Mouse (Mus musculus) ovary, postnatal 10 days (tissue): Measurements from ENCODE around the gene Pkd1l1.

ENCODE experiments used
- DNase-seq: peaks from one replicate; pipeline ENCODE4 v3.0.0; 2022; ENCODE audit warnings: low spot score

Gene Pkd1l1

GRCm38 (mm10) chr11:8973166-8973565 lies at the start of gene Pkd1l1:
Gene Pkd1l1, minus strand, starts transcription at chr11:8973266.
- DNase-seq: no peak

GRCm38 (mm10) chr11:9020207-9020606 lies 47.1 kb upstream of the Pkd1l1 start:
- DNase-seq: no peak

GRCm38 (mm10) chr11:9018491-9019267 lies 45.6 kb upstream of the Pkd1l1 start:
- DNase-seq: no peak

- no peak for DNase-seq
Observed at GRCm38 (mm10) chr11:9014740-9015139, 41.7 kb upstream of the Pkd1l1 start.

- no peak for DNase-seq
Observed at GRCm38 (mm10) chr11:9011348-9011747, 38.3 kb upstream of the Pkd1l1 start.

GRCm38 (mm10) chr11:9010853-9011339 lies 37.8 kb upstream of the Pkd1l1 start, which contains the start of gene Hus1:
Gene Hus1, minus strand, starts transcription at chr11:9011191.
- DNase-seq: peak; percentile 91

GRCm38 (mm10) chr11:9010416-9010815 lies 37.4 kb upstream of the Pkd1l1 start:
- DNase-seq: no peak

- DNase-seq: no peak
Observed at GRCm38 (mm10) chr11:9008761-9009160, 35.7 kb upstream of the Pkd1l1 start.

- no peak for DNase-seq
Observed at GRCm38 (mm10) chr11:8988084-8988483, 15.0 kb upstream of the Pkd1l1 start.

- DNase-seq: no peak
Observed at GRCm38 (mm10) chr11:8986058-8986457, 13.0 kb upstream of the Pkd1l1 start.

GRCm38 (mm10) chr11:8983237-8983861 lies 10.3 kb upstream of the Pkd1l1 start:
- DNase-seq: peak; percentile 36

- DNase-seq: no peak
Observed at GRCm38 (mm10) chr11:8978154-8978553, 5.1 kb upstream of the Pkd1l1 start.

GRCm38 (mm10) chr11:8972093-8972492 lies 973 bp downstream of the Pkd1l1 start:
- DNase-seq: no peak

GRCm38 (mm10) chr11:8970509-8970908 lies 2.6 kb downstream of the Pkd1l1 start:
- DNase-seq: no peak

- no peak for DNase-seq
Observed at GRCm38 (mm10) chr11:8968094-8968493, 5.0 kb downstream of the Pkd1l1 start.

GRCm38 (mm10) chr11:8958572-8958971 lies 14.5 kb downstream of the Pkd1l1 start:
- DNase-seq: no peak

- no peak for DNase-seq
Observed at GRCm38 (mm10) chr11:8958108-8958507, 15.0 kb downstream of the Pkd1l1 start.

GRCm38 (mm10) chr11:8957023-8957422 lies 16.0 kb downstream of the Pkd1l1 start:
- no peak for DNase-seq

- DNase-seq: no peak
Observed at GRCm38 (mm10) chr11:8955678-8956077, 17.4 kb downstream of the Pkd1l1 start.

- no peak for DNase-seq
Observed at GRCm38 (mm10) chr11:8949765-8950430, 23.2 kb downstream of the Pkd1l1 start.

- DNase-seq: no peak
Observed at GRCm38 (mm10) chr11:8948871-8949270, 24.2 kb downstream of the Pkd1l1 start.

GRCm38 (mm10) chr11:8944114-8944513 lies 29.0 kb downstream of the Pkd1l1 start:
- DNase-seq: no peak

- no peak for DNase-seq
Observed at GRCm38 (mm10) chr11:8942446-8942845, 30.6 kb downstream of the Pkd1l1 start.
